Comparison of ENCODE assay signal across 37 mouse cellular contexts in genomic region chr11:113595144-113595543, GRCm38 (mm10). TPM values are rescaled to one million over a fixed set of nuclear protein-coding genes. Genes with fewer than 3 reads are reported as not detected.
"Had no signal": no experiment of that assay in that cellular context is flagged by ENCODE, and none has a peak within 500 bp of the region (broad histone marks: within the 10 kb centered on the region; RNA-seq: fewer than 3 reads in every experiment).

No protein-coding gene starts in this region.

- ATAC-seq: hindbrain, embryonic 16.5 days; hindbrain, postnatal 0 days; inflammation-experienced regulatory T-cells, adult 6 months; intestine, embryonic 15.5 days; intestine, embryonic 16.5 days; intestine, postnatal 0 days had no signal

- H3K4me1 ChIP-seq: heart, embryonic 12.5 days; heart, embryonic 13.5 days; heart, embryonic 15.5 days; hindbrain, embryonic 12.5 days; hindbrain, embryonic 15.5 days; intestine, embryonic 15.5 days; kidney, embryonic 15.5 days had no signal

- H3K9ac ChIP-seq: heart, embryonic 12.5 days; heart, embryonic 13.5 days; heart, embryonic 15.5 days; hindbrain, embryonic 12.5 days; hindbrain, embryonic 13.5 days; hindbrain, embryonic 14.5 days; hindbrain, embryonic 15.5 days; intestine, embryonic 15.5 days; kidney, embryonic 15.5 days had no signal

- H3K36me3 ChIP-seq: heart, embryonic 12.5 days; heart, embryonic 13.5 days; heart, embryonic 15.5 days; hindbrain, embryonic 10.5 days; hindbrain, embryonic 12.5 days; hindbrain, embryonic 13.5 days; hindbrain, embryonic 15.5 days; intestine, embryonic 15.5 days; kidney, embryonic 15.5 days had no signal

- H3K4me3 ChIP-seq: heart, embryonic 12.5 days; heart, embryonic 13.5 days; heart, embryonic 15.5 days; hindbrain, embryonic 10.5 days; hindbrain, embryonic 12.5 days; hindbrain, embryonic 13.5 days; hindbrain, embryonic 15.5 days; intestine, embryonic 15.5 days; kidney, embryonic 15.5 days; layer of hippocampus, adult 2 months; left cerebral cortex, adult 2 months had no signal

- DNase-seq: heart, postnatal 10 days; heart, postnatal 14 days; heart, postnatal 36 days; heart, postnatal 4 days; kidney, adult 11 months; kidney, adult 18-20 months; kidney, adult 2 months; kidney, adult 8-10 months; kidney, adult 9 months; kidney, postnatal 10 days; kidney, postnatal 14 days; kidney, postnatal 25 days; kidney, postnatal 36 days; kidney, postnatal 4 days; layer of hippocampus, adult 9-11 months; layer of hippocampus, postnatal 36 days had no signal

- H3K4me2 ChIP-seq: heart, embryonic 11.5 days; heart, embryonic 12.5 days; heart, embryonic 13.5 days; heart, embryonic 15.5 days; hindbrain, embryonic 12.5 days; hindbrain, embryonic 13.5 days; hindbrain, embryonic 14.5 days; hindbrain, embryonic 15.5 days; intestine, embryonic 15.5 days; kidney, embryonic 15.5 days had no signal

- H3K27ac ChIP-seq: heart, embryonic 13.5 days; heart, embryonic 15.5 days; hindbrain, embryonic 10.5 days; hindbrain, embryonic 12.5 days; hindbrain, embryonic 13.5 days; hindbrain, embryonic 14.5 days; hindbrain, embryonic 15.5 days; hindbrain, postnatal 0 days; intestine, embryonic 15.5 days; kidney, embryonic 15.5 days; kidney, postnatal 0 days; layer of hippocampus, adult 2 months; left cerebral cortex, adult 2 months had no signal

- H3K9me3 ChIP-seq: heart, embryonic 12.5 days; heart, embryonic 13.5 days; heart, embryonic 15.5 days; hindbrain, embryonic 10.5 days; hindbrain, embryonic 12.5 days; hindbrain, embryonic 13.5 days; hindbrain, embryonic 15.5 days; intestine, embryonic 15.5 days; kidney, embryonic 15.5 days had no signal

- H3K27me3 ChIP-seq: heart, embryonic 12.5 days; heart, embryonic 13.5 days; heart, embryonic 15.5 days; hindbrain, embryonic 12.5 days; hindbrain, embryonic 13.5 days; hindbrain, embryonic 15.5 days; intestine, embryonic 15.5 days; kidney, embryonic 15.5 days had no signal

RNA-seq across cellular contexts. Expression of gene Sstr2, which starts 24.0 kb away (rescaled TPM):
- total RNA-seq: heart, postnatal 10 days; heart, postnatal 14 days; heart, postnatal 25 days; heart, postnatal 36 days; heart, postnatal 4 days had no signal
- polyA plus RNA-seq: heart, postnatal 0 days had no signal
